Mouse (Mus musculus) neural tube, embryonic 11.5 days (tissue): ENCODE measurements around the gene Gm16181. TPM values are rescaled to one million over a fixed set of nuclear protein-coding genes. Genes with fewer than 3 reads are reported as not detected.

Experiments
- ATAC-seq: fragments of 200-750 bp; cut with Nextera tagmentation; 2 replicates; pipeline ENCODE4 v1.8.0; 2017; ENCODE audit warnings: moderate number of reproducible peaks, mild to moderate bottlenecking, moderate TSS enrichment, moderate library complexity; ENCODE audit not compliant: insufficient read depth, low FRiP score, low TSS enrichment
- DNase-seq: peaks from one replicate; pipeline ENCODE4 v3.0.0-alpha.2; 2015; ENCODE audit warnings: low spot score
- H3K27ac ChIP-seq: fragments of 300-500 bp; sonication (generic); 2 replicates; pipeline ENCODE4 v1.5.1; 2014; ENCODE audit warnings: low read depth, mild to moderate bottlenecking, low read length
- H3K27me3 ChIP-seq: fragments of 300-500 bp; sonication (generic); 2 replicates; pipeline ENCODE4 v1.6.1; 2014; ENCODE audit warnings: mild to moderate bottlenecking, low read length, mixed read lengths; ENCODE audit not compliant: control insufficient read depth, insufficient read depth
- H3K36me3 ChIP-seq: fragments of 300-500 bp; sonication (generic); 2 replicates; pipeline ENCODE4 v1.6.1; 2014; ENCODE audit warnings: mild to moderate bottlenecking, low read length, moderate library complexity, mixed read lengths; ENCODE audit not compliant: control insufficient read depth, insufficient read depth
- H3K4me1 ChIP-seq: fragments of 300-500 bp; sonication (generic); 2 replicates; pipeline ENCODE4 v1.6.1; 2014; ENCODE audit warnings: low read length, mixed read lengths; ENCODE audit not compliant: control insufficient read depth, insufficient read depth
- H3K4me2 ChIP-seq: fragments of 300-500 bp; sonication (generic); 2 replicates; pipeline ENCODE4 v1.6.1; 2014; ENCODE audit warnings: low read depth, mild to moderate bottlenecking, moderate library complexity
- H3K4me3 ChIP-seq: fragments of 300-500 bp; sonication (generic); 2 replicates; pipeline ENCODE4 v1.5.1; 2014; ENCODE audit warnings: low read depth, low read length
- H3K9ac ChIP-seq: fragments of 300-500 bp; sonication (generic); 2 replicates; pipeline ENCODE4 v1.6.1; 2014; ENCODE audit warnings: mild to moderate bottlenecking, low read length
- H3K9me3 ChIP-seq: fragments of 300-500 bp; sonication (generic); 2 replicates; pipeline ENCODE4 v1.6.1; 2016; ENCODE audit warnings: low read length; ENCODE audit not compliant: control insufficient read depth
- WGBS: fragments of 180-500 bp; shearing (Covaris S2); extraction: QIAGEN DNeasy Blood & Tissue Kit; methylation state at CpG from one replicate; pipeline ENCODE4 v1.1.7; 2014; 5-methylcytosine and 5-hydroxymethylcytosine counted together
- microRNA-seq: library from miRNA; unstranded; fragments of <30 nt; microRNA quantifications from one replicate; pipeline ENCODE4, GENCODE M21; 2016
- polyA plus RNA-seq: library from polyadenylated mRNA; unstranded; fragments of >200 nt; fragmentation: Nextera tagmentation; extraction: Ambion mirVana; gene quantifications from 2 replicates; pipeline ENCODE4 v1.2.1, GENCODE M21; 2014

The Gm16181 gene
- polyA plus RNA-seq, 1 experiment from 2014 or later, result not detected

DNA sequence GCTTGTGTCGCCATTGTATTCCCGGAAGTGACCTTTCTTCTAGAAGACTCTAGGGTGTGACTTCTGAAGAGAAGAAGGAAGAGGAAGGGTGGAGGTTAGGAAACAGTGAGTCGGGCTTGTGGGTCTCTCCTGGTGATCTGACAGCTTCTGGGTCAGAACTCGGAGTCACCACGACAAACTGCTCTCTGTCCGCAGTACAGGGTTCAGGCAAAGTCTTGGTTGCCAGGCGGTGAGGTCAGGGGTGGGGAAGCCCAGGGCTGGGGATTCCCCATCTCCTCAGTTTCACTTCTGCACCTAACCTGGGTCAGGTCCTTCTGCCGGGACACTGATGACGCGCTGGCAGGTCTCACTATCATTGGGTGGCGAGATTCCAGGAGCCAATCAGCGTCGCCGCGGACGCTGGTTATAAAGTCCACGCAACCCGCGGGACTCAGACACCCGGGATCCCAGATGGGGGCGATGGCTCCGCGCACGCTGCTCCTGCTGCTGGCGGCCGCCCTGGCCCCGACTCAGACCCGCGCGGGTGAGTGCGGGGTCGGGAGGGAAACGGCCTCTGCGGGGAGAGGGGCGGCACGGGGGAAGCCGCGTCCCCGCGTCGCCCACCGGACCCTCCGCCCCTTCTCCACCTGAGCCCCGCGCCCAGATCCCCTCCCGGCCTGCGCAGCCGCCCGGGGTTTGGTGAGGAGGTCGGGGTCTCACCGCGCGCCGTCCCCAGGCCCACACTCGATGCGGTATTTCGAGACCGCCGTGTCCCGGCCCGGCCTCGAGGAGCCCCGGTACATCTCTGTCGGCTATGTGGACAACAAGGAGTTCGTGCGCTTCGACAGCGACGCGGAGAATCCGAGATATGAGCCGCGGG is 42.3 kb downstream of the Gm16181 start, which contains the start of gene H2-D1:
Gene H2-D1 (plus strand): TSS at position 67 of the 859 bp plus-strand sequence.
- Histone ChIP-seq H3K4me3 (peak within 1 kb of the TSS; percentile 66), H3K27me3 (no peaks in the 10 kb centered on the region), H3K9ac (peak within 1 kb of the TSS; percentile 73), H3K9me3 (no peaks in the 10 kb centered on the region), H3K27ac (no peak within 1 kb of the TSS), H3K36me3 (no peaks in the 10 kb centered on the region), H3K4me2 (peak within 1 kb of the TSS; percentile 91), H3K4me1 (no peaks in the 10 kb centered on the region)
- WGBS, result under 1% methylated on average over 71 of the region's 73 CpGs
- peak; percentile 86 for DNase-seq
- ATAC-seq, result peak; percentile 92

DNA sequence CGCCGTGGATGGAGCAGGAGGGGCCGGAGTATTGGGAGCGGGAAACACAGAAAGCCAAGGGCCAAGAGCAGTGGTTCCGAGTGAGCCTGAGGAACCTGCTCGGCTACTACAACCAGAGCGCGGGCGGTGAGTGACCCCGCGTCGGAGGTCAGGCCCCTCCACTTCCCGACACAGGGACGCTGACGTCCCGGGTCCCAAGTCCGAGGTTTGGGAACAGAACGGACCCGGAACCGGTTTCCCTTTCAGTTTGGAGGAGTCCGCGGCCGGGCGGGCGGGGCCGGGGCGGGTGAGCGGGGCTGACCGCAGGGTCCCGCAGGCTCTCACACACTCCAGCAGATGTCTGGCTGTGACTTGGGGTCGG is 42.9 kb downstream of the Gm16181 start:
- H3K4me1 ChIP-seq, result no peaks in the 10 kb centered on the region
- WGBS, result 3% methylated on average over 31 of the region's 31 CpGs
- H3K4me2 ChIP-seq, result peak overlapping the region; percentile 91
- H3K27me3 ChIP-seq, result no peaks in the 10 kb centered on the region
- peak; percentile 37 for ATAC-seq
- peak overlapping the region; percentile 73 for H3K9ac ChIP-seq
- peak; percentile 19 for DNase-seq
- peak overlapping the region; percentile 66 for H3K4me3 ChIP-seq
- H3K36me3 ChIP-seq, result no peaks in the 10 kb centered on the region
- no peak overlapping the region for H3K27ac ChIP-seq
- H3K9me3 ChIP-seq, result no peaks in the 10 kb centered on the region

DNA sequence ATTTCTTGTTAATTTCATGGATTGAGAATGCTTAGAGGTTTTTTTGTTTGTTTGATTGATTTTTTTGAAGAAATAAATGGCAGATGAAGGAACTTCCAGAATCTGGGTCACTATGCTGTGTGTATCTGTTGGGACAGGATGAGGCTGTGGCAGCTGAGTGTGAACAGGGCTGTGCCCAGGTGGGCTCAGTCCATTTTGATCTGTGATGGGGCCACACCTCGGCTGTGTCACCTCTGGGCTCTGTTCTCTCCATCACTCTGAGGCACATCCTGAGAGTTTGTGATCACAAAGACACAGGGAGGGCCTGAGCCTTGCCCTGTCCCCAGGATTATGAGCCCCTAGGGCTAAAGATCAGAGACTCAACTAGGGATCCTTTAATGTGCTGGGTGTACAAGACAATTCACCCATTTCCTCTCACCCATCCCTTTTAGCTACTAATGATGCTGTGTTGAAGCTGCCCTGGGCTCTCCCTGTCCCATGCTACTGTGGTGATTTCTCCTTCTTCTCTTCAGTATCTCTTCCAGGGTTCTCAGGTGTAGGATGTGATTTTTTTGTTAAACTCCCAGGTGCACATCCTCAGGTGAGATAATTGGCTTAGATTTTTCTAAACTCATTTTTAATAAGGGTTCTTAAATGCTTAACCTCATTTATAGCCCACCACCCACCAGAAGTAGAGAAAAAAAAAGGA is 46.9 kb downstream of the Gm16181 start:
- Histone ChIP-seq H3K36me3 (no peaks in the 10 kb centered on the region), H3K9me3 (no peaks in the 10 kb centered on the region), H3K27me3 (no peaks in the 10 kb centered on the region), H3K4me3 (no peak overlapping the region), H3K4me1 (no peaks in the 10 kb centered on the region), H3K4me2 (no peak overlapping the region), H3K27ac (no peak overlapping the region), H3K9ac (no peak overlapping the region)
- no peak for ATAC-seq
- WGBS, result 80% methylated on average over 1 of the region's 1 CpGs
- DNase-seq, result no peak

DNA sequence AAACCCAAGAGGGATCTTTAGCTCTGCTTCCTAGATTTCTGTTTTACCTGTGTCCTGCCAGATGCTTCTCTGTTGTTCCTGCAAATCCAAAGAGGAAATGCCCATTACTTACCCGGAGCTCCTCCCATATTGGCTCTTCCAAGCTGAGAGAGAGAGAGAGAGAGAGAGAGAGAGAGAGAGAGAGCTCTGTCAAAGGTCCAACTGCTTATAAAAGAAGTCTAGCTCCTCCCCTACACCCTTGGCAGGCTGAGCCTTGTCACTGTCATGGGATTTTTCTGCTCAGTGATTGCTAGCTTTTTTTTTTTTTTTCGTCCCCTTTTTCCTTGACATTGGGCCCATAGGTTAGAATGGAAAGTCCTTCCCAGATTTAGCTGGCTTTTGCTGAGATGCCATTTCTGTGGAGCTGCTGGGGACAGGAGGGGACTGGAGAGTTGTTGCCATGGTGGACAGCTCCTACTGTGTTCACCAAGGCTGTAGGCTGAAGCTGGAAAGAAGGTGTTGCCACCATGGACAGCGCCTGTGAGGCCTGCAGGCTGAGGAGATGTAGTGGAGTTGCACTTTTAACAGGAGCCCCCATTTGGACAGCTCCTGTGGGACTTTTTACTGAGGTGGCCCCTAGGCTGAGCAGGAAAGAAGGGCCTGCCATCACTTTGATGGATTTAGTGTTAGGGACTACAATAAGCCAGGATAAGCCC is 49.2 kb downstream of the Gm16181 start:
- H3K36me3 ChIP-seq, result no peaks in the 10 kb centered on the region
- peak; percentile 37 for DNase-seq
- ATAC-seq, result no peak
- no peaks in the 10 kb centered on the region for H3K4me1 ChIP-seq
- no peak overlapping the region for H3K4me2 ChIP-seq
- no peak overlapping the region for H3K9ac ChIP-seq
- H3K9me3 ChIP-seq, result no peaks in the 10 kb centered on the region
- WGBS, result 33% methylated on average over 3 of the region's 3 CpGs
- H3K4me3 ChIP-seq, result no peak overlapping the region
- H3K27me3 ChIP-seq, result no peaks in the 10 kb centered on the region
- H3K27ac ChIP-seq, result no peak overlapping the region

DNA sequence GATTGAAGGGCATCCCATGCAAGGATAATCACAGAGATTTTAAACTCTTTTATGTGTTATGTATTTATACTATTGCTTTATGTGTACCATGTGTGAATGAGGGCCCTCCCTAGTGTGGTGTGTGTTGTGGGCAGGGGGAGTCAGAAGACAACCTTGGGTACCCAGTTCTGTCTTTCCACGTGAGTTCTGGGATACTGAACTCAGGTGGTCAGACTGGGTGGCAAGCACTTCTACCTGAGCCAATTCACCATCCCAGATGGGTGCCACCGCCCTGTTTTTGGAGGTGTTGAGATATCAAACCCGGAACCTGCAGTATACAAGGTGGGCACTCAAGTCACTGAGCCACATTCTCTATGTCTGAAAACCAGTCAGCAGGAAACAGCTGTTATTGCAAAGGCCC is 51.6 kb downstream of the Gm16181 start:
- WGBS, result 69% methylated on average over 3 of the region's 3 CpGs
- Histone ChIP-seq H3K4me3 (no peak overlapping the region), H3K27ac (no peak overlapping the region), H3K4me2 (no peak overlapping the region), H3K9me3 (no peaks in the 10 kb centered on the region), H3K36me3 (no peaks in the 10 kb centered on the region), H3K27me3 (0 out of 2 replicates have a peak, but pooled peaks cover 6% of the 10 kb centered on the region), H3K4me1 (no peaks in the 10 kb centered on the region), H3K9ac (no peak overlapping the region)
- DNase-seq (no peak), ATAC-seq (no peak)

Small RNA genes within 50 kb of the gene (microRNA-seq; reads per million reads assigned to microRNA genes)
- not detected for gene Mir6973a
- not detected for gene Mir6974
- gene Mir6975, result 4.2 reads per million, percentile 10 among the genes with 10 or more reads in this experiment
- not detected for gene Mir8094

Other genes starting within 250 kb of the Gm16181 start
- gene Hspa1a, start 248.7 kb upstream of the Gm16181 start, polyA plus RNA-seq, result 1.1 and 1.9 TPM in 2 replicates
- gene Hspa1l, start 248.1 kb upstream of the Gm16181 start, polyA plus RNA-seq, result 1.8 and 2.0 TPM in 2 replicates
- 209 and 211 TPM in 2 replicates for gene Lsm2, start 239.0 kb upstream of the Gm16181 start, polyA plus RNA-seq
- 109 and 114 TPM in 2 replicates for gene Vars, start 219.8 kb upstream of the Gm16181 start, polyA plus RNA-seq
- 0.08 TPM in 1 of 2 replicates, not detected in the other for gene Vwa7, start 204.3 kb upstream of the Gm16181 start, polyA plus RNA-seq
- gene Sapcd1, start 192.8 kb upstream of the Gm16181 start, polyA plus RNA-seq, result 3.9 and 5.2 TPM in 2 replicates
- gene Msh5, start 174.1 kb upstream of the Gm16181 start, polyA plus RNA-seq, result 4.1 and 6.2 TPM in 2 replicates
- 82.8 and 89.7 TPM in 2 replicates for gene Clic1, start 170.9 kb upstream of the Gm16181 start, polyA plus RNA-seq
- gene Ddah2, start 161.8 kb upstream of the Gm16181 start, polyA plus RNA-seq, result 638 and 659 TPM in 2 replicates
- 0.43 TPM in 1 of 2 replicates, not detected in the other for gene Ly6g6c, start 155.4 kb upstream of the Gm16181 start, polyA plus RNA-seq
- 1.5 and 2.0 TPM in 2 replicates for gene Mpig6b, start 154.7 kb upstream of the Gm16181 start, polyA plus RNA-seq
- 0.39 and 0.46 TPM in 2 replicates for gene Ly6g6e, start 143.9 kb upstream of the Gm16181 start, polyA plus RNA-seq
- 1.0 and 3.2 TPM in 2 replicates for gene Ly6g6d, start 142.8 kb upstream of the Gm16181 start, polyA plus RNA-seq
- 1.3 and 1.4 TPM in 2 replicates for gene Ly6g6f, start 135.2 kb upstream of the Gm16181 start, polyA plus RNA-seq
- gene Abhd16a, start 131.6 kb upstream of the Gm16181 start, polyA plus RNA-seq, result 50.5 and 59.9 TPM in 2 replicates
- gene Ly6g5c, start 112.6 kb upstream of the Gm16181 start, polyA plus RNA-seq, result not detected in 2 replicates
- gene Ly6g5b, start 105.4 kb upstream of the Gm16181 start, polyA plus RNA-seq, result 0.45 and 0.78 TPM in 2 replicates
- gene Gpank1, start 99.4 kb upstream of the Gm16181 start, polyA plus RNA-seq, result 26.1 and 28.9 TPM in 2 replicates
- 303 and 319 TPM in 2 replicates for gene Csnk2b, start 98.8 kb upstream of the Gm16181 start, polyA plus RNA-seq
- 7.0 and 7.6 TPM in 2 replicates for gene D17H6S53E, start 94.5 kb upstream of the Gm16181 start, polyA plus RNA-seq
- 0.81 and 0.93 TPM in 2 replicates for gene Apom, start 88.8 kb upstream of the Gm16181 start, polyA plus RNA-seq
- 99.4 and 105 TPM in 2 replicates for gene Bag6, start 85.7 kb upstream of the Gm16181 start, polyA plus RNA-seq
- 185 and 194 TPM in 2 replicates for gene Prrc2a, start 55.9 kb upstream of the Gm16181 start, polyA plus RNA-seq
- 4.1 and 6.7 TPM in 2 replicates for gene Aif1, start 44.8 kb upstream of the Gm16181 start, polyA plus RNA-seq
- gene Lst1, start 32.4 kb upstream of the Gm16181 start, polyA plus RNA-seq, result 5.8 and 9.1 TPM in 2 replicates
- 0.27 TPM in 1 of 2 replicates, not detected in the other for gene Ltb, start 26.4 kb upstream of the Gm16181 start, polyA plus RNA-seq
- 0.16 TPM in 1 of 2 replicates, not detected in the other for gene Tnf, start 18.8 kb upstream of the Gm16181 start, polyA plus RNA-seq
- 0.28 TPM in 1 of 2 replicates, not detected in the other for gene Lta, start 15.5 kb upstream of the Gm16181 start, polyA plus RNA-seq
- gene Atp6v1g2, start 12.8 kb downstream of the Gm16181 start, polyA plus RNA-seq, result 14.1 and 16.8 TPM in 2 replicates
- 4.7 and 5.0 TPM in 2 replicates for gene Nfkbil1, start 15.0 kb downstream of the Gm16181 start, polyA plus RNA-seq
- gene Ddx39b, start 20.9 kb downstream of the Gm16181 start, polyA plus RNA-seq, result 634 and 672 TPM in 2 replicates
- gene H2-D1, start 41.9 kb downstream of the Gm16181 start, polyA plus RNA-seq, result 47.9 and 56.5 TPM in 2 replicates
- not detected in 2 replicates for gene H2-Q1, start 99.6 kb downstream of the Gm16181 start, polyA plus RNA-seq
- 1.3 TPM in 1 of 2 replicates, not detected in the other for gene H2-Q2, start 121.4 kb downstream of the Gm16181 start, polyA plus RNA-seq
- gene H2-Q4, start 158.8 kb downstream of the Gm16181 start, polyA plus RNA-seq, result 1.6 and 2.3 TPM in 2 replicates
- gene H2-Q6, start 204.0 kb downstream of the Gm16181 start, polyA plus RNA-seq, result 0.99 and 1.4 TPM in 2 replicates
- 11.2 and 12.5 TPM in 2 replicates for gene H2-Q7, start 218.3 kb downstream of the Gm16181 start, polyA plus RNA-seq
- gene H2-Q10, start 249.3 kb downstream of the Gm16181 start, polyA plus RNA-seq, result 0.28 and 0.81 TPM in 2 replicates